8 mouse cellular contexts compared by ENCODE assay signal in the genomic region with DNA sequence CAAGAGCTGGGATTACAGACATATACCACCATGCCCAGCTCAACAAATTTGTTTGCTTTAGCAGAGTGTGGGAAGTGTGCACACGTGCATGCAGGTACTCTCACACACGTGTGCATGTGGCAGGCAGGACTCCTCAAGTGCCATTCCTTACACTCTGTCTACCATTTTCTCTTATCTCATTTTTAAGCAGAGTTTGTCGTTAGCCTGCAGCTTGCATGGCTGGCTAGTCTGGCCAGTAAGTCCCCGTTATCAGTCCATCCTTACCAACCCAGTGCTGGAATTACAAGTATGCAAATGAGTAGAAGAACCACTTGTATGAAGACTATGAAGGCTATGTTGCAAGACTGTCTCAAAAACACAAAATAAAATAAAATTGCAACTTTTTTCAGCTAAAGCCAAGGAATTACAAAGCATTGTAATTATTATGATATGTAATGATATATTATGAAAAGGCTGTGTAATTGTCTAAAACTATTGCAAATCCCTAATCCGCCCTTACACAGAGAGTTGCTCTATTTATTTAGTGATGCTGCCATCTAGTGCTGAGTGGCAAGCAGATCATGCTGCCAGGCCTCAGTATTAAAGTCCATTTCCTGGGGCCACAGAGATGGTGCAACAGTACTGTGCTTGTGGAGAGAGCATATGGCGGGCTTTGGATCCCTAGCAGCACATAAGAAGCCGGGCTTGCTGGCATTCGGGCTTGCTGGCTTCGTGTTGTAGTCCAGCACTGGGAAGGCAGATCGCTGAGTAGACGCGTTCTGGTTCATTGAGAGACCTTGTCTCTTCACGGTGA. TPM values are rescaled to one million over a fixed set of nuclear protein-coding genes. Genes with fewer than 3 reads are reported as not detected.
DNase-seq lines count a peak whose midpoint lies in the region; ATAC-seq and TF ChIP-seq lines count a peak whose summit lies in the region.

No protein-coding gene starts in this region.

- H3K9me3 ChIP-seq in hindbrain, embryonic 14.5 days (ENCODE audit: control insufficient read depth, low read length), result no peaks in the 10 kb centered on the region
- no peaks in the 10 kb centered on the region for H3K9me3 ChIP-seq in hindbrain, embryonic 13.5 days
- H3K9me3 ChIP-seq in MEL (replicated peaks; ENCODE audit: insufficient read depth, low read length), result no peaks in the 10 kb centered on the region
- H3K9me3 ChIP-seq in liver, embryonic 14.5 days (ENCODE audit: control insufficient read depth, low read length), result no peaks in the 10 kb centered on the region

- no peaks in the 10 kb centered on the region for H3K27me3 ChIP-seq in hindbrain, embryonic 14.5 days (ENCODE audit: control insufficient read depth, insufficient read depth, low read length)
- no peaks in the 10 kb centered on the region for H3K27me3 ChIP-seq in hindbrain, embryonic 13.5 days
- H3K27me3 ChIP-seq in MEL (ENCODE audit: control insufficient read depth in 1 of 2, insufficient read depth in 2 of 2, low read length in 2 of 2), result no peaks in the 10 kb centered on the region
- H3K27me3 ChIP-seq in liver, embryonic 14.5 days (ENCODE audit: control insufficient read depth, insufficient read depth, low read length), result no peaks in the 10 kb centered on the region

- TF ChIP-seq POLR2A in MEL (IDR thresholded peaks at IDR 0.05; ENCODE audit: control insufficient read depth in 1 of 2, insufficient read depth in 1 of 2, low read depth in 1 of 2, low read length in 2 of 2, poor library complexity in 1 of 2), result no peak

- no peak overlapping the region for H3K9ac ChIP-seq in hindbrain, embryonic 14.5 days
- H3K9ac ChIP-seq in hindbrain, embryonic 13.5 days, result no peak overlapping the region
- no peak overlapping the region for H3K9ac ChIP-seq in MEL (ENCODE audit: control insufficient read depth, low read depth, low read length, poor library complexity, severe bottlenecking)
- H3K9ac ChIP-seq in liver, embryonic 14.5 days (replicated peaks), result no peak overlapping the region

- H3K27ac ChIP-seq in hindbrain, embryonic 14.5 days, result no peak overlapping the region
- H3K27ac ChIP-seq in hindbrain, embryonic 13.5 days, result no peak overlapping the region
- H3K27ac ChIP-seq in MEL (ENCODE audit: control insufficient read depth, low read depth, low read length), result no peak overlapping the region
- no peak overlapping the region for H3K27ac ChIP-seq in liver, embryonic 14.5 days

- TF ChIP-seq CTCF in MEL (IDR thresholded peaks at IDR 0.05 in 2 of 3, conservative IDR thresholded peaks at IDR 0.05 in 1 of 3; ENCODE audit: control insufficient read depth in 1 of 3, insufficient read depth in 1 of 3, low read depth in 2 of 3, low read length in 3 of 3, poor library complexity in 1 of 3, severe bottlenecking in 1 of 3), result peak; percentile 28 to 65 (median 48); a peak in 5 of 6 replicates
- peak; percentile 66 for TF ChIP-seq CTCF in liver, embryonic 14.5 days (IDR thresholded peaks at IDR 0.05; ENCODE audit: low read depth)

- H3K4me2 ChIP-seq in hindbrain, embryonic 14.5 days (replicated peaks), result no peak overlapping the region
- no peak overlapping the region for H3K4me2 ChIP-seq in hindbrain, embryonic 13.5 days
- no peak overlapping the region for H3K4me2 ChIP-seq in liver, embryonic 14.5 days (ENCODE audit: low read depth)

- DNase-seq in hindbrain, embryonic 14.5 days (ENCODE audit: low spot score), result peak; percentile 58
- DNase-seq in MEL (ENCODE audit: low read depth, low spot score), result peak; percentile 47
- peak; percentile 80 to 86 for DNase-seq in cerebellum, postnatal 14 days
- peak in 2 of 3 experiments; percentile 13 to 22 for DNase-seq in liver, embryonic 14.5 days (ENCODE audit: low read depth in 3 of 3, low spot score in 3 of 3)
- DNase-seq in spleen, adult 12 weeks (ENCODE audit: low spot score), result no peak
- DNase-seq in ovary, postnatal 14 days (ENCODE audit: low spot score), result no peak
- DNase-seq in left cerebral cortex, adult 8-10 months (ENCODE audit: low spot score in 2 of 2), result no peak

- no peak for ATAC-seq in hindbrain, embryonic 14.5 days (ENCODE audit: low FRiP score)
- ATAC-seq in hindbrain, embryonic 13.5 days (ENCODE audit: low FRiP score), result no peak
- ATAC-seq in liver, embryonic 14.5 days (ENCODE audit: insufficient read depth), result peak; percentile 74

- H3K79me2 ChIP-seq in MEL (ENCODE audit: control insufficient read depth, insufficient read depth, low read length, poor library complexity), result no peaks in the 10 kb centered on the region

- 92% methylated on average over 13 of the region's 13 CpGs for WGBS in hindbrain, embryonic 14.5 days
- 91% methylated on average over 13 of the region's 13 CpGs for WGBS in hindbrain, embryonic 13.5 days
- 67% methylated on average over 13 of the region's 13 CpGs for WGBS in liver, embryonic 14.5 days (ENCODE audit: insufficient replicate concordance)

- TF ChIP-seq EP300 in MEL (IDR thresholded peaks at IDR 0.05; ENCODE audit: low read depth in 1 of 2, low read length in 2 of 2), result no peak
- peak; percentile 30; the same call in 1 of the 2 replicates for TF ChIP-seq EP300 in liver, embryonic 14.5 days (IDR thresholded peaks at IDR 0.05; ENCODE audit: low read depth)

- TF ChIP-seq RAD21 in MEL (IDR thresholded peaks at IDR 0.05; ENCODE audit: low read depth, low read length), result peak; percentile 57

- peaks cover 76% of the 10 kb centered on the region for H3K36me3 ChIP-seq in hindbrain, embryonic 14.5 days (replicated peaks; ENCODE audit: control insufficient read depth, insufficient read depth)
- peaks cover 59% of the 10 kb centered on the region for H3K36me3 ChIP-seq in hindbrain, embryonic 13.5 days
- H3K36me3 ChIP-seq in MEL (ENCODE audit: control insufficient read depth in 1 of 2, insufficient read depth in 2 of 2, low read length in 2 of 2), result peaks cover 3 to 17% of the 10 kb centered on the region in 2 experiments; a peak in 2 of 4 replicates
- peaks cover 13% of the 10 kb centered on the region for H3K36me3 ChIP-seq in liver, embryonic 14.5 days (replicated peaks; ENCODE audit: control insufficient read depth, insufficient read depth, low read depth)

- H3K4me3 ChIP-seq in hindbrain, embryonic 14.5 days (replicated peaks; ENCODE audit: low read length), result no peak overlapping the region
- no peak overlapping the region for H3K4me3 ChIP-seq in hindbrain, embryonic 13.5 days
- H3K4me3 ChIP-seq in MEL (ENCODE audit: control insufficient read depth in 1 of 2, insufficient read depth in 1 of 2, low read depth in 2 of 2, low read length in 2 of 2), result no peak overlapping the region
- no peak overlapping the region for H3K4me3 ChIP-seq in liver, embryonic 14.5 days (ENCODE audit: insufficient read depth in 1 of 2, low read depth in 2 of 2, low read length in 2 of 2)

- H3K4me1 ChIP-seq in hindbrain, embryonic 14.5 days (replicated peaks; ENCODE audit: control insufficient read depth, insufficient read depth, low read length), result no peaks in the 10 kb centered on the region
- H3K4me1 ChIP-seq in hindbrain, embryonic 13.5 days (replicated peaks), result no peaks in the 10 kb centered on the region
- H3K4me1 ChIP-seq in MEL (ENCODE audit: control insufficient read depth in 1 of 2, insufficient read depth in 2 of 2, low read length in 2 of 2), result no peaks in the 10 kb centered on the region
- H3K4me1 ChIP-seq in liver, embryonic 14.5 days (replicated peaks; ENCODE audit: control insufficient read depth in 2 of 2, insufficient read depth in 2 of 2, low read length in 1 of 2), result peaks cover 0 to 5% of the 10 kb centered on the region in 2 experiments; a peak in 2 of 4 replicates

TF ChIP-seq in MEL, 35 proteins besides CTCF, POLR2A, EP300 and RAD21:
- TF ChIP-seq JUND (IDR thresholded peaks at IDR 0.05; ENCODE audit: low read depth, low read length), result no peak
- peak; percentile 44 for TF ChIP-seq SMC3 (IDR thresholded peaks at IDR 0.05; ENCODE audit: low read depth, low read length)

RNA-seq across cellular contexts. Expression of a gene that starts 24.9 kb away (rescaled TPM):
- 10.5 and 13.5 TPM in 2 replicates for polyA plus RNA-seq in hindbrain, embryonic 14.5 days (2014; fragmentation: Nextera tagmentation; extraction: Ambion mirVana)
- polyA plus RNA-seq in hindbrain, embryonic 13.5 days (2015; fragmentation: Nextera tagmentation; extraction: Ambion mirVana), result 7.0 and 7.3 TPM in 2 replicates
- not detected in 2 replicates for total RNA-seq in MEL (2012; rRNA removed)
- polyA plus RNA-seq in MEL (2012; ENCODE audit: insufficient read depth in 1 of 2, insufficient read length in 2 of 2, low read depth in 1 of 2, low replicate concordance in 2 of 2, missing spikeins in 1 of 2), result not detected
- 0.15 and 0.17 TPM in 2 replicates for polyA plus RNA-seq in liver, embryonic 14.5 days (2012; rRNA removed)
- polyA plus RNA-seq in liver, embryonic 14.5 days (2014; fragmentation: Nextera tagmentation; extraction: Ambion mirVana), result 0.17 TPM in 1 of 2 replicates, not detected in the other
- 10 to 100 TPM; 45.2 to 48.8 (median 46.9) TPM for total RNA-seq in left cerebral cortex, adult 8-10 months (2022)

RNA-seq across cellular contexts. Expression of a gene that starts 32.0 kb away (rescaled TPM):
- polyA plus RNA-seq in hindbrain, embryonic 14.5 days (2014; fragmentation: Nextera tagmentation; extraction: Ambion mirVana), result 110 and 144 TPM in 2 replicates
- 231 TPM in 2 replicates for polyA plus RNA-seq in hindbrain, embryonic 13.5 days (2015; fragmentation: Nextera tagmentation; extraction: Ambion mirVana)
- total RNA-seq in MEL (2012; rRNA removed), result 636 and 640 TPM in 2 replicates
- polyA plus RNA-seq in MEL (2012; ENCODE audit: insufficient read depth in 1 of 2, insufficient read length in 2 of 2, low read depth in 1 of 2, low replicate concordance in 2 of 2, missing spikeins in 1 of 2), result 1,000 to 10,000 TPM in 1 of 2 experiments, 100 to 1,000 TPM in 1; 115 to 1,273 TPM
- polyA plus RNA-seq in liver, embryonic 14.5 days (2012; rRNA removed), result 132 and 153 TPM in 2 replicates
- polyA plus RNA-seq in liver, embryonic 14.5 days (2014; fragmentation: Nextera tagmentation; extraction: Ambion mirVana), result 86.7 and 98.4 TPM in 2 replicates
- total RNA-seq in left cerebral cortex, adult 8-10 months (2022), result 100 to 1,000 TPM; 204 to 217 (median 208) TPM

RNA-seq across cellular contexts. Expression of a gene that starts 36.8 kb away (rescaled TPM):
- polyA plus RNA-seq in hindbrain, embryonic 14.5 days (2014; fragmentation: Nextera tagmentation; extraction: Ambion mirVana), result 16.1 TPM in 2 replicates
- polyA plus RNA-seq in hindbrain, embryonic 13.5 days (2015; fragmentation: Nextera tagmentation; extraction: Ambion mirVana), result 18.4 and 19.3 TPM in 2 replicates
- 17.6 and 21.4 TPM in 2 replicates for total RNA-seq in MEL (2012; rRNA removed)
- polyA plus RNA-seq in MEL (2012; ENCODE audit: insufficient read depth in 1 of 2, insufficient read length in 2 of 2, low read depth in 1 of 2, low replicate concordance in 2 of 2, missing spikeins in 1 of 2), result 10 to 100 TPM in 1 of 2 experiments, not detected in 1; 31.4 TPM
- 8.2 and 12.5 TPM in 2 replicates for polyA plus RNA-seq in liver, embryonic 14.5 days (2012; rRNA removed)
- 6.2 and 8.5 TPM in 2 replicates for polyA plus RNA-seq in liver, embryonic 14.5 days (2014; fragmentation: Nextera tagmentation; extraction: Ambion mirVana)
- total RNA-seq in left cerebral cortex, adult 8-10 months (2022), result 10 to 100 TPM; 20.2 to 25.2 (median 24.3) TPM

Comparison
In these comparisons a context has a peak if more than half of its experiments do, and no peak if none do; other contexts are left out.
1. DNase-seq: peak in hindbrain, embryonic 14.5 days (single experiment), MEL (single experiment), cerebellum, postnatal 14 days (2 of 2) and liver, embryonic 14.5 days (2 of 3); none in spleen, adult 12 weeks (single experiment), ovary, postnatal 14 days (single experiment) and left cerebral cortex, adult 8-10 months (0 of 2).